Mouse (Mus musculus) bone marrow, adult 2 months (tissue): ENCODE results near the gene Rangap1.

Experiments used
- CTCF ChIP-seq: fragments of 200-500 bp; IDR thresholded peaks from 2 replicates; pipeline ENCODE4 v1.5.1; 2011; ENCODE audit warnings: low read length, control low read depth; ENCODE audit not compliant: control insufficient read depth, insufficient read depth
- POLR2A ChIP-seq: fragments of 200-500 bp; IDR thresholded peaks from 2 replicates; pipeline ENCODE4 v1.6.1; 2011; ENCODE audit warnings: low read depth, mild to moderate bottlenecking, control low read depth, low read length, borderline replicate concordance; ENCODE audit not compliant: control insufficient read depth

GRCm38 (mm10) chr15:81723653-81724052 lies 21.7 kb downstream of the Rangap1 start:
- TF ChIP-seq POLR2A (no peak), CTCF (no peak)
